Mouse (Mus musculus) ES-E14 (cell line): ENCODE measurements at regions not wholly inside any gene's neighbourhood (a gene's known extent, or its start where the extent isn't known, plus 50 kb on each side); places are given as distances from the start of the nearest gene placed in this dataset.

Source experiments
- HCFC1 ChIP-seq: IDR thresholded peaks from 2 replicates; pipeline ENCODE4 v1.6.1; 2012; ENCODE audit warnings: low read length, inconsistent platforms, borderline replicate concordance; ENCODE audit not compliant: insufficient read depth
- MAFK ChIP-seq: IDR thresholded peaks from 2 replicates; pipeline ENCODE4 v1.6.1; 2014; ENCODE audit warnings: mild to moderate bottlenecking, low read depth, low read length, inconsistent platforms; ENCODE audit not compliant: insufficient read depth
- ZC3H11A ChIP-seq: IDR thresholded peaks from 2 replicates; pipeline ENCODE4 v1.6.1; 2012; ENCODE audit warnings: low read depth, mild to moderate bottlenecking, inconsistent platforms, low read length, borderline replicate concordance
- ZNF384 ChIP-seq: IDR thresholded peaks from 2 replicates; pipeline ENCODE4 v1.6.1; 2012; ENCODE audit warnings: low read depth, low read length, inconsistent platforms

- TF ChIP-seq MAFK: no peak
- TF ChIP-seq ZNF384: no peak
- no peak for TF ChIP-seq ZC3H11A
- no peak for TF ChIP-seq HCFC1
Observed at GRCm38 (mm10) chr13:42401513-42401912, 100.2 kb downstream of the Edn1 start.
